Mouse (Mus musculus) kidney, embryonic 14.5 days (tissue): ENCODE results near the gene Eml4. TPM values are rescaled to one million over a fixed set of nuclear protein-coding genes. Genes with fewer than 3 reads are reported as not detected.
A peak's percentile ranks its signal among the peaks of the same experiment; 100 is the strongest.

Experiments
- ATAC-seq: fragments of 200-750 bp; cut with Nextera tagmentation; 2 replicates; pipeline ENCODE4 v1.8.0; 2017; ENCODE audit warnings: moderate number of reproducible peaks, mild to moderate bottlenecking, moderate TSS enrichment, moderate library complexity; ENCODE audit not compliant: low FRiP score, low TSS enrichment
- H3K27ac ChIP-seq: fragments of 300-500 bp; sonication (generic); 2 replicates; pipeline ENCODE4 v1.5.1; 2014; ENCODE audit warnings: low read depth, mild to moderate bottlenecking, low read length, moderate library complexity, mixed read lengths
- H3K27me3 ChIP-seq: fragments of 300-500 bp; sonication (generic); 2 replicates; pipeline ENCODE4 v1.6.1; 2014; ENCODE audit warnings: mild to moderate bottlenecking, low read length; ENCODE audit not compliant: control insufficient read depth, insufficient read depth
- H3K36me3 ChIP-seq: fragments of 300-500 bp; sonication (generic); 2 replicates; pipeline ENCODE4 v1.6.1; 2014; ENCODE audit warnings: low read length, mixed read lengths; ENCODE audit not compliant: control insufficient read depth, insufficient read depth
- H3K4me1 ChIP-seq: fragments of 300-500 bp; sonication (generic); 2 replicates; pipeline ENCODE4 v1.6.1; 2014; ENCODE audit warnings: low read length, mixed read lengths; ENCODE audit not compliant: control insufficient read depth, insufficient read depth
- H3K4me2 ChIP-seq: fragments of 300-500 bp; sonication (generic); replicated peaks from 2 replicates; pipeline ENCODE4 v1.6.1; 2014; ENCODE audit warnings: low read depth, mild to moderate bottlenecking, low read length
- H3K4me3 ChIP-seq: fragments of 300-500 bp; sonication (generic); 2 replicates; pipeline ENCODE4 v1.5.1; 2014; ENCODE audit warnings: mild to moderate bottlenecking, low read length
- H3K9ac ChIP-seq: fragments of 300-500 bp; sonication (generic); 2 replicates; pipeline ENCODE4 v1.6.1; 2014; ENCODE audit warnings: low read depth, mild to moderate bottlenecking, low read length, moderate library complexity
- H3K9me3 ChIP-seq: fragments of 300-500 bp; sonication (generic); 2 replicates; pipeline ENCODE4 v1.6.1; 2016; ENCODE audit warnings: low read length; ENCODE audit not compliant: control insufficient read depth
- WGBS: fragments of 180-500 bp; shearing (Covaris S2); extraction: QIAGEN DNeasy Blood & Tissue Kit; methylation state at CpG from one replicate; pipeline ENCODE4 v1.1.7; 2014; 5-methylcytosine and 5-hydroxymethylcytosine counted together
- polyA plus RNA-seq: library from polyadenylated mRNA; unstranded; fragments of >200 nt; fragmentation: Nextera tagmentation; extraction: Ambion mirVana; gene quantifications from 2 replicates; pipeline ENCODE4 v1.2.1, GENCODE M21; 2014

Eml4 gene
- polyA plus RNA-seq, 1 experiment from 2014 or later, result 54.7 TPM

- ATAC-seq, result peak; percentile 82
- Histone ChIP-seq H3K4me1 (0 out of 2 replicates have a peak, but pooled peaks cover 9% of the 10 kb centered on the region), H3K9me3 (no peaks in the 10 kb centered on the region), H3K4me3 (no peak overlapping the region; the same call in 1 of the 2 replicates), H3K36me3 (no peaks in the 10 kb centered on the region), H3K27me3 (no peaks in the 10 kb centered on the region), H3K27ac (peak overlapping the region; percentile 83), H3K9ac (peak overlapping the region; percentile 2; the same call in 1 of the 2 replicates), H3K4me2 (peak overlapping the region; percentile 31)
- 2% methylated on average over 15 of the region's 15 CpGs for WGBS
Observed at GRCm38 (mm10) chr17:83312244-83312918, 38.4 kb upstream of the Eml4 start.

- WGBS, result 37% methylated on average over 8 of the region's 8 CpGs
- Histone ChIP-seq H3K4me1 (0 out of 2 replicates have a peak, but pooled peaks cover 9% of the 10 kb centered on the region), H3K9ac (no peak overlapping the region), H3K4me2 (no peak overlapping the region), H3K9me3 (no peaks in the 10 kb centered on the region), H3K36me3 (no peaks in the 10 kb centered on the region), H3K4me3 (no peak overlapping the region), H3K27me3 (no peaks in the 10 kb centered on the region), H3K27ac (no peak overlapping the region)
- ATAC-seq, result no peak
Observed at GRCm38 (mm10) chr17:83313046-83313689, 37.6 kb upstream of the Eml4 start.

GRCm38 (mm10) chr17:83315476-83315875 lies 35.3 kb upstream of the Eml4 start:
- H3K36me3 ChIP-seq, result no peaks in the 10 kb centered on the region
- no peak overlapping the region for H3K4me3 ChIP-seq
- peak overlapping the region; percentile 55; the same call in 1 of the 2 replicates for H3K27ac ChIP-seq
- ATAC-seq, result no peak
- H3K9me3 ChIP-seq, result no peaks in the 10 kb centered on the region; the same call in 1 of the 2 replicates
- WGBS, result 30% methylated on average over 4 of the region's 4 CpGs
- H3K27me3 ChIP-seq, result no peaks in the 10 kb centered on the region
- H3K4me2 ChIP-seq, result no peak overlapping the region
- 0 out of 2 replicates have a peak, but pooled peaks cover 4% of the 10 kb centered on the region for H3K4me1 ChIP-seq
- H3K9ac ChIP-seq, result no peak overlapping the region

- Histone ChIP-seq H3K4me3 (peak overlapping the region; percentile 23), H3K9me3 (no peaks in the 10 kb centered on the region; the same call in 1 of the 2 replicates), H3K4me2 (peak overlapping the region; percentile 46), H3K36me3 (no peaks in the 10 kb centered on the region), H3K4me1 (peaks cover 18% of the 10 kb centered on the region), H3K27me3 (no peaks in the 10 kb centered on the region), H3K9ac (peak overlapping the region; percentile 55), H3K27ac (peak overlapping the region; percentile 73)
- ATAC-seq, result peak; percentile 69; the same call in 1 of the 2 replicates
- WGBS, result 10% methylated on average over 25 of the region's 25 CpGs
Observed at GRCm38 (mm10) chr17:83322621-83323335, 28.0 kb upstream of the Eml4 start.

GRCm38 (mm10) chr17:83323410-83324268 lies 27.1 kb upstream of the Eml4 start:
- Histone ChIP-seq H3K27me3 (no peaks in the 10 kb centered on the region), H3K27ac (peak overlapping the region; percentile 73), H3K36me3 (no peaks in the 10 kb centered on the region), H3K4me1 (peaks cover 18% of the 10 kb centered on the region), H3K4me2 (peak overlapping the region; percentile 46), H3K4me3 (no peak overlapping the region), H3K9ac (no peak overlapping the region), H3K9me3 (no peaks in the 10 kb centered on the region; the same call in 1 of the 2 replicates)
- ATAC-seq, result peak; percentile 35
- 19% methylated on average over 19 of the region's 19 CpGs for WGBS

- no peak overlapping the region for H3K4me2 ChIP-seq
- no peak overlapping the region for H3K9ac ChIP-seq
- H3K36me3 ChIP-seq, result no peaks in the 10 kb centered on the region
- 64% methylated on average over 11 of the region's 11 CpGs for WGBS
- H3K27me3 ChIP-seq, result no peaks in the 10 kb centered on the region
- H3K27ac ChIP-seq, result 0 out of 2 replicates have a peak overlapping the region, but pooled peaks have one; percentile 73
- peak; percentile 51 for ATAC-seq
- H3K4me3 ChIP-seq, result no peak overlapping the region
- H3K4me1 ChIP-seq, result peaks cover 20% of the 10 kb centered on the region
- H3K9me3 ChIP-seq, result no peaks in the 10 kb centered on the region; the same call in 1 of the 2 replicates
Observed at GRCm38 (mm10) chr17:83324269-83324616, 26.5 kb upstream of the Eml4 start.

- Histone ChIP-seq H3K4me3 (no peak overlapping the region), H3K36me3 (no peaks in the 10 kb centered on the region), H3K27ac (no peak overlapping the region), H3K27me3 (no peaks in the 10 kb centered on the region), H3K9ac (no peak overlapping the region), H3K9me3 (no peaks in the 10 kb centered on the region), H3K4me2 (peak overlapping the region; percentile 16; the same call in 1 of the 2 replicates), H3K4me1 (peaks cover 7% of the 10 kb centered on the region; the same call in 1 of the 2 replicates)
- WGBS, result 46% methylated on average over 13 of the region's 13 CpGs
- ATAC-seq, result no peak
Observed at GRCm38 (mm10) chr17:83335183-83335584, 15.5 kb upstream of the Eml4 start.
